Mouse (Mus musculus): ENCODE data around the gene 4931409K22Rik.

4931409K22Rik gene

GRCm38 (mm10) chr5:24499113-24499512 is 57.5 kb downstream of the 4931409K22Rik start:
- no peak for DNase-seq (ENCODE audit: low read depth, low spot score)

- no peak for DNase-seq (ENCODE audit: low read depth, low spot score)
Measured at GRCm38 (mm10) chr5:24497526-24497925, 59.1 kb downstream of the 4931409K22Rik start.

DNA sequence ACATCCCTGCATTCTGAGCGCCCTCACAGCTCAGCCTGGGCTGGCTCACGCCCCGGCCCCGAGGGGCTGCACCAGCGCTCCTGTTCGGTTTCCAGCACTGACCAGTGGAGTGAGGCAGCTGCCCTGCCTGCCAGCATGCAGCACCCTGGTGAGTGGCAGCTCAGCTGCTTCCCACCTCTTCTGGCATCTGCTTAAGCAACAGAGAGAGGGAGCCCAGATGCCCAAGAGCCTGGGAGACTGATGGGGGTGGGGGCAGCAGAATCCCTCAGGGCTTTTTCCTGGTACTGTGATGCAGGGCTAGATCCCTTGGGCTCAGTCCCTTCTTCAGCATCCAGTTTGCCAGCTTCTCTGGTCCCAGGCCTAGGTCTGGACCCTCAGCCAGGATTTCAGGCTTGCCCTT is 59.9 kb downstream of the 4931409K22Rik start:
- DNase-seq (ENCODE audit: low read depth, low spot score), result no peak

DNA sequence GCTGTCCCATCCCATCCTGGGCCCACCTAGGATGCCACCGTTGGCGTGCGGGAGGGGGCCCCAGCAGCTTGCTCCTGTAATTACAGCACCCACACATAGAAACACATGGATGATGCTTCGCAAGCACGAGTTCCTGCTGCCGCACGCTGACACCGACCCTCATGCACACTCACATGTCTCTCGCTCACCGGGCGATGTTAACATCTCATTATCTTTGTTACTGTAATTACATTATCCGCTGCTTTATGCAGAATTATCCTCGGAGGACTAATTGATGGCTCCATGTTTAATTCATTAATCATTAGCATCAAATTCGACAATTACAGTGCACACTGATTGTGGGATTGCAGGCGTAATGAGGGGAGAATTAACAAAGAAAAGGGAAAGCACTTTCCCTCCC is 61.6 kb downstream of the 4931409K22Rik start:
- no peak for DNase-seq (ENCODE audit: low read depth, low spot score)
